Mouse (Mus musculus): ENCODE measurements around the gene Serp1.
A peak's percentile ranks its signal among the peaks of the same experiment; 100 is the strongest.

Gene Serp1

GRCm38 (mm10) chr3:58525652-58526407 lies at the start of gene Serp1, which contains the start of gene Eif2a:
Gene Serp1 (minus strand): TSS chr3:58525892.
Gene Eif2a (plus strand): TSS chr3:58525821.
- DNase-seq (ENCODE audit: low read depth, low spot score): peak; percentile 99

DNA sequence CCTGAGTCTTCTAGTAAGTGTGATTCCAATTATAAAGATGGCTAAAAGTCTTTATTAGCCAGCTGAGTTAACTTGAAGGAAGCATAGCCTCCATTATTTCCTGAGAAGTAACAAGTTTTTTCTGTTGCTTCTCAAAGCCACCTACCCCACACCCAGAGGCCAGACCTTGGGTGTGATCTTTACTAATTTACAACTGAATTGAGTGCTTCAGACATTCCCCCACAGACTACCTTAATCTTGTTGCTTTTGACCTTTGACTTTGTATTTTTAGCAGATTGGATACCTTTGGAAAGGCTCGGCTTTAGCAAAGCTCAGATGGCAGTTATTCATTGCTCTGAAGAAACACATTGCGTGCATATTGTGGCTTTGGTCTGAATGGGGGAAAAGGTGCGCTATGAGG lies 45.1 kb upstream of the Serp1 start:
- DNase-seq (ENCODE audit: low read depth, low spot score): no peak

GRCm38 (mm10) chr3:58561437-58561836 lies 35.7 kb upstream of the Serp1 start:
- no peak for DNase-seq (ENCODE audit: low read depth, low spot score)

DNA sequence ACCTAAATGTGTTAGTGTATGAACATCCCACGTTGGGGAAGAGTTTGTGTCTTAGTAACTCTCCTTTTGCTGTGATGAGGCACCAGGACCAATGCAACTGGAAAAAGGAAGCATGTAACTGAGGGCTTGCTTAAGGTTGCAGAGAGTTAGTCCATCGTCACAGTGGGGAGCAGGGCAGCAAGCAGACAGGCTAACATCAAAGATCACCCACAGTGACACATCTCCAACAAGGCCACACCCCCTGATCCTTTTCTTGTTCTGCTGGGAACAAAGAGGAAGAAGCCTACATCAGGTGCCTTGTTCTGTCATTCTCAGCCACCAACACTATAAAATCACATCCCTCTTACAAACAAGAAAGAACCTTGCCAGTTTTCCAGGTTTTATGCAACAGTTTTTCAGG lies 34.2 kb upstream of the Serp1 start:
- no peak for DNase-seq (ENCODE audit: low read depth, low spot score)

DNA sequence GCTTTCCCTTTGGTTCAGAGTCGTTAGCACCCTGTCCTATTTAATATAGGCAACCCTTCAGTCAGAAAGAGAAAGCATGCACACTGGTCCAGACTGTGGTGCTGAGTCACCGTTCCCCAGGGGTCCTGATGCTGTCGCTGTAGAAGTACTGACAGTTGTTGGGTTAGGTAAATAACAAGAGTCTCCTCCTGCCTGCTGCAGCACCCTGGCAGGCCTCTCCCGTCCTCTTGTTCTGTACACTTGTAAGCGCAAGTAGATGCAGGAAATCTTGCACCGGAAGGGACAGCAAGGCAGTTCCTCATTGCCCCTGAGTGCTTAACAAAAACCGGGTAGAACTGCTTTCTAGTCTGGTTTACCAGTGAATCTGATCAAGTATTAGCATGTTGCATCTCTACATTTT lies 31.0 kb upstream of the Serp1 start:
- no peak for DNase-seq (ENCODE audit: low read depth, low spot score)

GRCm38 (mm10) chr3:58552001-58552811 lies 26.5 kb upstream of the Serp1 start:
- peak; percentile 63 for DNase-seq (ENCODE audit: low read depth, low spot score)

- no peak for DNase-seq (ENCODE audit: low read depth, low spot score)
Observed at GRCm38 (mm10) chr3:58536573-58536972, 10.9 kb upstream of the Serp1 start.

DNA sequence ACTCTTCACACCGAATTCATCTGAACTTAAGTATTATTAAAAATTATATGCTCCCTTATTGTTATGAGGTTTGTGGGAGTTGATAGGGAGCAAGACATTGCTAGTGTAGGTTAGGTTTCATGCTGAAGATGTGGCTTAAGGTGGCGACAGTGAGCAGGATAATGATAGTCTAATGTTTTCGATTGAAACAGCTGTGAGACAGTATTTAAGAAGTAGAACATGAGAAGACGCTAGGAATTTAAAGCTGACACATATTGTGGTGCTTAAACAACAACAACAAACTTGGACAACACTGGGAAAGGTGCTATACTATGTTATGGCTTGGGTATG lies 681 bp upstream of the Serp1 start:
- DNase-seq (ENCODE audit: low read depth, low spot score): peak; percentile 41

DNA sequence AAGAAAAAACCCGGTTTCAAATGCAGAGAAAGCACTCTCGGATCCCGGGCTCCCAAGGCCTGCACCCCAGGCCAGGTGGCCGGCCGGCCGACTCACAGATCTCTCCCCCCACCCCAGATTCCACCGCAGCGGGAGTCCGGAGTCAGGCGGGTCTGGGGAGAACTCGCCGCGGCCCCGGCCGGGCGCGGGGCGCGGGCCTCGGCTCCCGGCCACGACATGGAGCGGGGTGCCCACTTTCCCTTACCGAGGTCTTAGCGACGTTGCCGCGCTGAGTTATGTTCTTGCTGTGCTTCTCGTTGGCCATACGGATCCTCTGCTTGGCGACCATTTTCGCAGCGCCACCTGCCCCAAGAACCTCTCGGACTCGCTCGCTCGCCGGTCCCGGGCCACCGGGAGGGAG lies 526 bp downstream of the Serp1 start:
- DNase-seq (ENCODE audit: low read depth, low spot score): no peak

DNA sequence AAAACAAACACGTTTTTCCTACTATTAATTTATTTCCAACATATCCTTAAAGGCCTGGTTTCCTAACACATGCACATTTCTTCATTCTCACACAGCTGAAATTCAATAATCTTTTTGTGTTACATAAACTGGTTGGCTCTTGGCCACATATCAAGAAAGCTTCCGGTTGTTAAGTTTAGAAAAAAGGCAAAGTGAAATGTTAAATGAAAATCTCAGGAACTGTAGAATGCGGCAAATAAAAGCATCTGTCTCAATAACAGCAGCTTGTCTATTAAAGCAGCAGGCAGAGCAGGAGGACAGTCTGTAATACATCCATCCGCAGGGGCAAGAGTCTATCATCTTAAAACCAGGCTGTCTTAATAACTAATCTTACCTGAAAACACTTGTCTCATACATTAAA lies 1.4 kb downstream of the Serp1 start:
- DNase-seq (ENCODE audit: low read depth, low spot score): no peak

GRCm38 (mm10) chr3:58523386-58523785 lies 2.3 kb downstream of the Serp1 start:
- DNase-seq (ENCODE audit: low read depth, low spot score): no peak

DNA sequence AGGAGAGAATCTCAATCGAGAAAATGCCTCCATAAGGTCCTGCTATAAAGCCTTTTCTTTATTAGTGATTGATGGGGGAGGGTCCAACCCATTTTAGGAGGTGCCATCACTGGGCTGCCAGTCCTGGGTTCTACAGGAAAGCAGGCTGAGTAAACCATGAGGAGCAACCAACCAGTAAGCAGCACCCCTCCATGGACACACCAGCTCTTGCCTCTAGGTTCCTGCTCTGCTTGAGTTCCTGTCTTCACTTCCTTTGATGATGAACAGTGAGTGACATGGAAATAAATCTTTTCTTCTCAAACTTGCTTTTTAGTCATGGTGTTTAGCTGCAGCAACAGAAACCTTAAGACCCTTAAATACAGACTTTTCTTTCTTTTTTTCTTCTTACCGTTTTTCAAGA lies 4.3 kb downstream of the Serp1 start:
- DNase-seq (ENCODE audit: low read depth, low spot score): no peak

DNA sequence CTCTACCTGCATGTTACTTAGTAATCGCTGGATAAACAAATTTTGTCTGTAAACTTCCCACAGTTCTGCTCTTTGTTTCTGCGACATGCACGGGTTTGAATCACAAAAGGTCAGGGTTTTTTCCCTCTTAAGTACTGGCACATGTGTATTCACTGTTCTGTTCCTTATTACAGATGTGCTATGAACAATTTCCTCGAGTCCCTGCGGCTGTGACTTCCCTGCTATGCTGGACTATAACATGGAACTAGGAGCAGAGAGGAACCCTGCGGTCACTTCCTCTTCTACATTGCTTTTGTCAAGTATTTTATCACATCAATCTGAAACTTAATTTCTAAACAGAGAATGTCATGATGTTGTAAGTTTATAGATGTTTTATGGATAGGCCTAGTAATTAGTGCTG lies 5.4 kb downstream of the Serp1 start:
- no peak for DNase-seq (ENCODE audit: low read depth, low spot score)

DNA sequence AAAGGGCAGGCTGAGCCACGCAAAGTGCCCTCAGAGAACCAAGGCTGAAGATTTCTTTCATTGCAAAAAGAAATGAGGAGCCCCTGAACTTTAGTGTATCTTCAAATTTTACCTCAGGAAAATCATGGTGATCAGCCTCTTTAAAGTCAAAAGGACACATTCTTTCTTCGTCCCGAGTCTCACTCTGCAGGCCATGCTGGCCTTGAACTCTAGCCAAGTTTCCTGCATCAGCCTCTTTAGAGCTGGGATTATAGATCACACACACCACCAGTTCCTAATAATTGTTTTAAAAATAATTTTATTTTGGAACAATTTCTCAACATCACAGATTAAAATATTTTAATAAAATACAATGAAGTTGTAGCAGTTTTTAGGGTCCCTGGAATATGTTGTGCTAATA lies 6.2 kb downstream of the Serp1 start:
- no peak for DNase-seq (ENCODE audit: low read depth, low spot score)

DNA sequence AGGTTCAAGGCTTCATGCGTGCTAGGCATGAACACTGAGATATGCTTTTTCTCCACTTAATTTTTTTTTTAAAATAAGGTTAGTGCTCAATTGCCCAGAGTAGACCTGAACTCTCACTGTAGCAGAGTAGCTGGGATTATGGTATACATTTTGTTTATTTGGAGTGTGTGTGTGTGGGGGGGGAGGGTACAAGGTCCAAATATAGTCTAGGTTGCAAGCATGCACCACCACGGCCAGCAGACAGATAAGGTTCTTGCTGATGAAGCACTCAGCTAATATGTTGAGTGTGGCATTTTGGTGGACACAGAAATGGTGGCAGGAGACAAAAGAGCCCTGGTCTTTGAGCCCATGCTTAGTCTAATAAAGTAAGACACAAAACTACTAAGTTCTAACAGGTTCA lies 6.7 kb downstream of the Serp1 start:
- DNase-seq (ENCODE audit: low read depth, low spot score): no peak

GRCm38 (mm10) chr3:58517800-58518199 lies 7.9 kb downstream of the Serp1 start:
- peak; percentile 54 for DNase-seq (ENCODE audit: low read depth, low spot score)

DNA sequence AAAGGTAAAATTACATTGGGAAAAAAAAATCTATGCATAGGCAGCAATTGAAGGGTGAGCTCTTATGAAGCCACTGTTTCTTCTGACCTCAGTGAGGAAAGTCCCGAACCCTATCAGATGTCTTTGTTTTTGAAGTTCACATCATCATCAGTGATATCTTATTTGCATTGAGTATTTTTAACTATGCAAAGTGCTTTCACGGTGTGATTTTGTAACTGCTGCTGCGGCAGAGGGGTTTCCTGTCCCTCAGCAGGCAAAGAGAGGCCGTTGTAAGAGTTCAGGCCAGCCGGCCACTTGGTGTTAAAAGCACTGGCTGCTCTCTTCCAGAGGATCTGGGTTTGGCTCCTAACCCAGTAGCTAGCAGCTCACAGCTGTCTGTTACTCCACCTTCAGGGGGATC lies 8.4 kb downstream of the Serp1 start:
- DNase-seq (ENCODE audit: low read depth, low spot score): peak; percentile 75

GRCm38 (mm10) chr3:58516602-58516976 lies 9.1 kb downstream of the Serp1 start:
- DNase-seq (ENCODE audit: low read depth, low spot score): peak; percentile 57

- no peak for DNase-seq (ENCODE audit: low read depth, low spot score)
Observed at GRCm38 (mm10) chr3:58515947-58516601, 9.6 kb downstream of the Serp1 start.

- peak; percentile 49 for DNase-seq (ENCODE audit: low read depth, low spot score)
Observed at GRCm38 (mm10) chr3:58513483-58513882, 12.2 kb downstream of the Serp1 start.

DNA sequence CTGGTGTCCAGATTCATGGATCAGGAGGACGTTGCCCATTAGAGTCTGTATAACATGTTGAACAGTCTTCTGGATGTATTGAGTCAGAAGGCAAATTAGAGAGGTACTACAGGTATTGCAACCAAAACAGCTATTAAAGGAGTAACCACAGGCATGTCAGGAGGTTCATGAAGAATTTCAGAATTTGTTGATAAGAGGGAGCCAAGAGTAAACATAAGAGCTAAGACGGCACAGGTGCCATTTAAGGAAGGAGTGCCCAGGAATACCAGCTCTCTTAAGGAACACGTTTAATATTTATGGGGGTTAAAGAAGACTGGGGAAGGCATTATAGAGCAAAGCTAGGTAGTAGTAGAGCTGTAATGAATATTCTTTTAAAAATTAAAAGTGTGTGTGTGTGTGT lies 13.0 kb downstream of the Serp1 start:
- DNase-seq (ENCODE audit: low read depth, low spot score): no peak

- peak; percentile 52 for DNase-seq (ENCODE audit: low read depth, low spot score)
Observed at GRCm38 (mm10) chr3:58511581-58511980, 14.1 kb downstream of the Serp1 start.

Data from CD4-positive, CD25-positive, alpha-beta regulatory T cell, adult 2 months (primary cell).